Mouse (Mus musculus): ENCODE results near the gene Trpm4. TPM values are rescaled to one million over a fixed set of nuclear protein-coding genes. Genes with fewer than 3 reads are reported as not detected.
A peak's percentile ranks its signal among the peaks of the same experiment; 100 is the strongest.

Gene Trpm4
- polyA plus RNA-seq (2015; fragmentation: Nextera tagmentation; extraction: Ambion mirVana): 0.85 and 1.7 TPM in 2 replicates

DNA sequence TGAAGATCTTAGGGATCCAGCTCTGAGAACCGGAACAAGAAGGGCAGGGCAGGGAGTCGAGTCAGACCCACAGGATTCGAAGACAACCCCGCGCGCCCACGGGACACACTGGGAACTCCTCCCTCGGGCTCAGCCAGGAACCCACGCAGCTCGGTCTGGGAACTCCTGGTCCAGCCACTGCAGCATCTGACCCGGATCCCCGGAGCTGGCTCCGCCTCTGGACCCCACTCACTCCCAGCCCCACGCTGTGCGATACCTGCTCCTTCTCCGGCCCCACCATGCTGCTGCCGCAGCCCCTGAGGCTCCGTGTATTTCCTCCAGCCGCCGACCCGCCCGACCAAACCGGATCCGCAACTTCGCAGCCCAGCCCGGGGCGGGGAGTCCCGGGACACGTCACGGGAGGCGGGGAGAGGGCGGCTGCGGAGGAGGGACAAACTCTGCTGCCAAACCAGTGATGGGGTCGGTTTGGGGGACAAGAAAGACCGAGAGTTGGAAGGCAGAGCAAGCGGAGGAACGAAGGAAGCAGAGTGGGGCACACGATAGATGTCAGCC is at the start of gene Trpm4:
Trpm4 (minus strand) TSS at position 350 of the 552 bp plus-strand sequence.
- Histone ChIP-seq H3K27me3 (ENCODE audit: control insufficient read depth, insufficient read depth, low read depth, low read length) (peaks cover 50% of the 10 kb centered on the region), H3K4me3 (ENCODE audit: low read depth, low read length) (peak within 1 kb of the TSS; percentile 61), H3K9ac (ENCODE audit: low read depth, low read length) (peak within 1 kb of the TSS; percentile 52), H3K9me3 (replicated peaks; ENCODE audit: control insufficient read depth, low read length) (no peaks in the 10 kb centered on the region), H3K4me1 (ENCODE audit: control insufficient read depth, low read depth, low read length) (peaks cover 16% of the 10 kb centered on the region), H3K4me2 (ENCODE audit: low read depth, low read length) (peak within 1 kb of the TSS; percentile 71), H3K36me3 (ENCODE audit: control insufficient read depth, insufficient read depth) (no peaks in the 10 kb centered on the region), H3K27ac (ENCODE audit: low read length) (no peak within 1 kb of the TSS)
- peak; percentile 38; the same call in 1 of the 2 replicates for ATAC-seq (ENCODE audit: low read depth)
- under 1% methylated on average over 38 of the region's 38 CpGs for WGBS (ENCODE audit: insufficient replicate concordance)

DNA sequence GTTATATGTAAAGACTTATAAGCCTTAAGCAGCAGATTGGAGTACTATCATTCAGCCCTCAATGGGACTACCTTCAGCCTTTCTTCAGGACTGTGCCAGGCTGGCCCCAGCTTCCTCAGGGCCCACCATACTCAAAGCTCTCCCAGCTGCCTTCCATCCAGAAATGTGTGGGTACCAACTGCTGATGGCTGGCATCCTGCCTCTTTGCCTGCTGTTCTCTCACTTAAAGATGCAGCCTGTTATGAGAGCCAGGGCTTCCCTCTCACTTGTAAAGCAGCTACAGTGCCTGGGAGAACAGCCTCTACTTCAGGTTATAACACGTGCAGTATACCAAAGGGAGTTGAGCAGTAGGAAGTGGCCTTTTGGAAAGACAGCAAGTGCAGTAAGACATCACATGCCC is 42.5 kb upstream of the Trpm4 start:
- Histone ChIP-seq H3K4me2 (ENCODE audit: low read depth, low read length) (no peak overlapping the region), H3K4me1 (ENCODE audit: control insufficient read depth, low read depth, low read length) (no peaks in the 10 kb centered on the region), H3K36me3 (ENCODE audit: control insufficient read depth, insufficient read depth) (peaks cover 54% of the 10 kb centered on the region), H3K27ac (ENCODE audit: low read length) (no peak overlapping the region), H3K9ac (ENCODE audit: low read depth, low read length) (no peak overlapping the region), H3K4me3 (ENCODE audit: low read depth, low read length) (no peak overlapping the region), H3K27me3 (ENCODE audit: control insufficient read depth, insufficient read depth, low read depth, low read length) (no peaks in the 10 kb centered on the region), H3K9me3 (replicated peaks; ENCODE audit: control insufficient read depth, low read length) (no peaks in the 10 kb centered on the region)
- WGBS (ENCODE audit: insufficient replicate concordance): 91% methylated on average over 1 of the region's 1 CpGs
- no peak for ATAC-seq (ENCODE audit: low read depth)

DNA sequence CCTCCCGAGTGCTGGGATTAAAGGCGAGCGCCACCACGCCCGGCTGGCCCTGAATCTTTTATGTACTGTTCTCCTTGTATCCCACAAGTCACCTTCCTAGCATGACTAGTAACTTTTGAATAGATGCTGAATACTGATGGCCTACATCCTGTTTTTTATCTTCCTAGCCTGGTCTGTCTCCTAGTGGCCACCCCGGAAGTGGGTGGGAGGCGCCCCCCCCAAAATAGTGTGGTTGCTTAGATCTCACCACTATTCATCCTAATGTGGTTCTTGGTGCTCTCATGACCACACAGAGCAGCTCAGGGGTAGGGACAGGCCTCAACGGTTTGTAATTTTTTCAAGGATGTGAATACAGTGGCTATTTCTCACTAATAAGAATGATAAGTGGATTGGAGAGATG is 41.0 kb upstream of the Trpm4 start:
- H3K27ac ChIP-seq (ENCODE audit: low read length): no peak overlapping the region
- peaks cover 7% of the 10 kb centered on the region for H3K27me3 ChIP-seq (ENCODE audit: control insufficient read depth, insufficient read depth, low read depth, low read length)
- 81% methylated on average over 8 of the region's 8 CpGs for WGBS (ENCODE audit: insufficient replicate concordance)
- H3K4me1 ChIP-seq (ENCODE audit: control insufficient read depth, low read depth, low read length): peaks cover 12% of the 10 kb centered on the region
- H3K36me3 ChIP-seq (ENCODE audit: control insufficient read depth, insufficient read depth): peaks cover 40% of the 10 kb centered on the region
- no peak for ATAC-seq (ENCODE audit: low read depth)
- no peaks in the 10 kb centered on the region for H3K9me3 ChIP-seq (replicated peaks; ENCODE audit: control insufficient read depth, low read length)
- no peak overlapping the region for H3K9ac ChIP-seq (ENCODE audit: low read depth, low read length)
- no peak overlapping the region for H3K4me3 ChIP-seq (ENCODE audit: low read depth, low read length)
- no peak overlapping the region for H3K4me2 ChIP-seq (ENCODE audit: low read depth, low read length)

DNA sequence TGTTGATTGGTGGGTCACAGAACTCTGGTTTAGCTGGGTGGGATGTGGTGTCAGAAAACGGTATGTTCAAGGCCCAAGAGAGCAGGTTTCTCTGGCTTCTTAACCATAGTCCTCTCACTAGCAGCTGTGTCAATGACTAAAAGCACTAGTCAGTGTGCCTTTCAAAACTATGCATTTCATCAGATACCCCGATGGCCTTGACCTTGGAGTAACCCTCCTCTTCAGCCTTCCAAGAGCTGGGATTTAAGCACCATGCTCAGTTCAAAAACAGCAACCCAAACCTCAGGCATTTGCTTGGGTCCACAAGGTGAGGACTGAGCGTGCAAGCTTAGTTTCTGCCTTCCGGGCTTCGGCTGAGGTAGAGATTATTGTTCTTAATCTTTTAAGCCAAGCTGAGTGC is 38.8 kb upstream of the Trpm4 start:
- Histone ChIP-seq H3K4me2 (ENCODE audit: low read depth, low read length) (no peak overlapping the region), H3K4me1 (ENCODE audit: control insufficient read depth, low read depth, low read length) (peaks cover 19% of the 10 kb centered on the region), H3K27me3 (ENCODE audit: control insufficient read depth, insufficient read depth, low read depth, low read length) (peaks cover 22% of the 10 kb centered on the region), H3K36me3 (ENCODE audit: control insufficient read depth, insufficient read depth) (peaks cover 25% of the 10 kb centered on the region), H3K9ac (ENCODE audit: low read depth, low read length) (no peak overlapping the region), H3K4me3 (ENCODE audit: low read depth, low read length) (no peak overlapping the region), H3K9me3 (replicated peaks; ENCODE audit: control insufficient read depth, low read length) (no peaks in the 10 kb centered on the region), H3K27ac (ENCODE audit: low read length) (no peak overlapping the region)
- no peak for ATAC-seq (ENCODE audit: low read depth)
- 74% methylated on average over 5 of the region's 5 CpGs for WGBS (ENCODE audit: insufficient replicate concordance)

DNA sequence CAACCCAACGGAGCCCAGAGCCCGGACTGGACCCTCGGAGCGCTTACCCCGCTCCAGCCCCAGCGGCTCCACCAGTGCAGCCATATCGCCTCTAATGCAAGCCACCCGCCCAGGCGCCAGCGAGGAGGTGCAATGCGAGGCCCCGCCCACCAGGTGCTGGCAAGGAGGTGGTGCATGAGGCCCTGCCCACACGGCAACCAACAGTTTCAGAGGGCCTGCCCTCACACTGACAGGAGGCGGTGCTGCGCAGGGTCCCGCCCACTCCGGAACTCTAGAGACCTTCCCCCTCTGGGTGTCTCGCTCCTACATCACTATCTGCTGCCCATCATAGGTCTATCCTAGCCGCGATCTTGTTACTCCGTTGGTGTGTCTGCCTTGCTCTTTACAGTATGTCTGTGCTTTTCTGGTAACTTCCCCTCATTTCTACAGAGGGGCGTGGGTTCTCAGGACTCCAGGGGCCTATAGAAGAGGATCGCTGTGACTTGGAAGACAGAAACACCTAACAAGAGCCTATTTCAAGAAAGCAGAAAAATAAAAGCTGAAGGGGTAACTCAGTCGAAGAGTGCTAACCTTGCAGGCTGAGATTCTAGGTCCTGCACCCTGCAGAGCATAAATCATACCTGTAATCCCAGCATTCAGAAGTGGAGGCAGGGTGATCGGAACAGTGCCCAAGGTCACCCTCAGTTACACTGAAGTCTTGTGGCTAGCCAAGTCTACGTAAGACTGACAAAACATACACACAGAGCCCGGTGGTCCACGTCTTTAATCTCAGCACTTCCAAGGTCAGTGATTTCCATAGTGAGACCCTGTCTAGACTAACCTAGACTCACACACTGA is 37.1 kb upstream of the Trpm4 start, which contains the start of gene Lin7b:
Lin7b (minus strand) TSS at position 109 of the 837 bp plus-strand sequence.
- Histone ChIP-seq H3K4me3 (ENCODE audit: low read depth, low read length) (peak within 1 kb of the TSS; percentile 54), H3K9me3 (replicated peaks; ENCODE audit: control insufficient read depth, low read length) (no peaks in the 10 kb centered on the region), H3K27me3 (ENCODE audit: control insufficient read depth, insufficient read depth, low read depth, low read length) (peaks cover 34% of the 10 kb centered on the region), H3K27ac (ENCODE audit: low read length) (no peak within 1 kb of the TSS), H3K4me1 (ENCODE audit: control insufficient read depth, low read depth, low read length) (peaks cover 28% of the 10 kb centered on the region), H3K4me2 (ENCODE audit: low read depth, low read length) (peak within 1 kb of the TSS; percentile 74), H3K36me3 (ENCODE audit: control insufficient read depth, insufficient read depth) (peaks cover 10% of the 10 kb centered on the region), H3K9ac (ENCODE audit: low read depth, low read length) (peak within 1 kb of the TSS; percentile 0; the same call in 1 of the 2 replicates)
- WGBS (ENCODE audit: insufficient replicate concordance): 7% methylated on average over 28 of the region's 28 CpGs
- peak; percentile 76 for ATAC-seq (ENCODE audit: low read depth)

DNA sequence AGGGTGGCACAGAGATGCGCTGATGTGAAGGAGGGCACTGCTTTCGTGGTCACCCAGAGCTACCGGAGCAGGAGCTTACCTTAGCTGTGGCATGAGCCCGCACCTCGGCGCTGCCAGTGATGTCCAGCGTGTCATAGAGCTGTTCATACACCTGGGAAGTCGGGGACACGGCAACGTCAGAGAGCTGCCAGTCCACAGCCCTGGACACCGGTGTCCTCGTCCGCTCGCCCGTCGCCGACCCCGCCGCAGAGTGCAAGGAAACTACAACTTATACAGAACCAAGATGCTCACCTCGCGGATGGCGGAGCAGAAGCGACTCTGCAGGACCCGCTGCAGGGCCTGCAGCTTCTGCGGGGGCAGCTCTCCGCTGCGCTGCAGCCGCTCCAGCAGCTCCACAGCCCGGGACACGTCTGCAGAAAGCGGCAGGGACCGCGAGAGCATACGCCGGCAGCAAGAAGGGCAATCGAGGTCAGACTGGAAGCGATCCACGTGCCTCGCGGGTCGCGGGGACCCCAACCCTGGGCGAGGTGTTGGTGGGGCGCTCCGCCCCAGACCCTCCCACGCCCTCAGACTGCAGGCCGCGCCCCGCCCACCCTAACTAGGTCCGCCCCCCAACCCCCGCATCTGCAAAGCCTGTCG is 36.4 kb upstream of the Trpm4 start:
- H3K27me3 ChIP-seq (ENCODE audit: control insufficient read depth, insufficient read depth, low read depth, low read length): peaks cover 42% of the 10 kb centered on the region
- H3K4me2 ChIP-seq (ENCODE audit: low read depth, low read length): peak overlapping the region; percentile 74
- peak overlapping the region; percentile 54 for H3K4me3 ChIP-seq (ENCODE audit: low read depth, low read length)
- peaks cover 4% of the 10 kb centered on the region; the same call in 1 of the 2 replicates for H3K36me3 ChIP-seq (ENCODE audit: control insufficient read depth, insufficient read depth)
- H3K9ac ChIP-seq (ENCODE audit: low read depth, low read length): peak overlapping the region; percentile 0; the same call in 1 of the 2 replicates
- no peak overlapping the region for H3K27ac ChIP-seq (ENCODE audit: low read length)
- no peak for ATAC-seq (ENCODE audit: low read depth)
- no peaks in the 10 kb centered on the region for H3K9me3 ChIP-seq (replicated peaks; ENCODE audit: control insufficient read depth, low read length)
- 8% methylated on average over 52 of the region's 52 CpGs for WGBS (ENCODE audit: insufficient replicate concordance)
- peaks cover 28% of the 10 kb centered on the region for H3K4me1 ChIP-seq (ENCODE audit: control insufficient read depth, low read depth, low read length)

DNA sequence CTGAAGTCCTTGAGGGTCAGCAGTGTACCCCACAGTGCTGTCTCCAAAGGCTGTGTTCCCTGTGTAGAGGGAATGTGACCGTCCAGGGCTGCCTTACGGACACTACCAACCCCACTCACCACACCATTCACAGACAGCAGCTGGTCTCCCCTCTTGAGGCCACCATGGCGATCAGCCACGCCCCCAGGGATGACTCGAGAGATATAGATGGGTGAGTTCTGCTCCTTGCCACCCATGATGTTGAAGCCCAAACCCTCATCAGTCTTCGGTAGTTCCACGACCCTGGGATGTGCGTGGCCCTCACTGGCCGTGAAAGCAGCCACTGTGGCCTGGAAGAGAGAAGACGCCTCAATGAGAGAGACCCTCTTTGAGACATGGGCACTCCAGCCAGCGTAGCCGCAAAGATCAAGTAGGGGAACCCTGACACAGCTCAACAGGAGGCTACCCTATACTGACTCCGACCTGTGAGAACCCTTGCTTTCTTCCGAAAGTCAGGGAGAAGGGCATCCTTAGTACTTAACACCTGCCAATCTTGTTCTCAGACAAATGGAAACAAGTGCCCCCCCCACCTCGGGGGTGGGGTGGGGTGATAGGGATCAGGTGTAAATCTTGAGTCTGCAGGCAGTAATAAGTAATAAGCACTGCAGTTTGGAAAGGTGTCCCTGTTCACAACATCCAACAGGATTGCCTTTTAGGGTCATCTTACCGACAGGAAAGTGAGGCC is 35.6 kb upstream of the Trpm4 start:
- Histone ChIP-seq H3K27ac (ENCODE audit: low read length) (no peak overlapping the region), H3K9me3 (replicated peaks; ENCODE audit: control insufficient read depth, low read length) (no peaks in the 10 kb centered on the region), H3K27me3 (ENCODE audit: control insufficient read depth, insufficient read depth, low read depth, low read length) (peaks cover 49% of the 10 kb centered on the region), H3K4me3 (ENCODE audit: low read depth, low read length) (no peak overlapping the region), H3K4me1 (ENCODE audit: control insufficient read depth, low read depth, low read length) (peaks cover 28% of the 10 kb centered on the region), H3K36me3 (ENCODE audit: control insufficient read depth, insufficient read depth) (peaks cover 4% of the 10 kb centered on the region; the same call in 1 of the 2 replicates), H3K4me2 (ENCODE audit: low read depth, low read length) (no peak overlapping the region), H3K9ac (ENCODE audit: low read depth, low read length) (no peak overlapping the region)
- 59% methylated on average over 16 of the region's 16 CpGs for WGBS (ENCODE audit: insufficient replicate concordance)
- no peak for ATAC-seq (ENCODE audit: low read depth)

DNA sequence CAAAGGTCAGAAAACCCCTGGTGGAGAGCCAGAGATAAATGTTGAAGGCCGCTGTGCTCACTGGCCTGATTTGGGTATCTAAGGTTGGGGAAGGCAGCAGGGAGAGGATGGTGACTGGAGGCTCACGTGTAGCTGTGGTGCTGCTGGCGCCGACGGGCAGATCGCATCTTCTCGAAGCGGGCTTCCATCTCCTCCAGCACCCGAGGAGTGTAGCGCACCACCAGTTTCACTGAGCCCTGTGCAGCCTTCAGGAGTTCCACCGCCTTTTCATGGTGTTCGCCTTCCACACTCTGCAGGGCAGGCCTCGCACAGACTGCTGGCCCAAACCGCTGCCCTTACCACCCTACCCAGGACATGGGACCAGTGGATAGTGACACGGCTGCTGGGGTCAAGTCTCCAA is 34.6 kb upstream of the Trpm4 start:
- H3K4me2 ChIP-seq (ENCODE audit: low read depth, low read length): 0 out of 2 replicates have a peak overlapping the region, but pooled peaks have one; percentile 91
- H3K4me3 ChIP-seq (ENCODE audit: low read depth, low read length): no peak overlapping the region; the same call in 1 of the 2 replicates
- no peaks in the 10 kb centered on the region for H3K9me3 ChIP-seq (replicated peaks; ENCODE audit: control insufficient read depth, low read length)
- no peak for ATAC-seq (ENCODE audit: low read depth)
- no peak overlapping the region for H3K9ac ChIP-seq (ENCODE audit: low read depth, low read length)
- H3K4me1 ChIP-seq (ENCODE audit: control insufficient read depth, low read depth, low read length): peaks cover 28% of the 10 kb centered on the region
- H3K27ac ChIP-seq (ENCODE audit: low read length): no peak overlapping the region
- H3K36me3 ChIP-seq (ENCODE audit: control insufficient read depth, insufficient read depth): peaks cover 4% of the 10 kb centered on the region; the same call in 1 of the 2 replicates
- peaks cover 59% of the 10 kb centered on the region for H3K27me3 ChIP-seq (ENCODE audit: control insufficient read depth, insufficient read depth, low read depth, low read length)
- WGBS (ENCODE audit: insufficient replicate concordance): 76% methylated on average over 15 of the region's 15 CpGs

Data from liver, embryonic 16.5 days (tissue).